Mouse (Mus musculus) spleen, adult 2 months (tissue): ENCODE data around the gene Fiz1.

Experiments used
- CTCF ChIP-seq: fragments of 200-500 bp; IDR thresholded peaks from 2 replicates; pipeline ENCODE4 v1.5.1; 2011; ENCODE audit warnings: mild to moderate bottlenecking, inconsistent platforms; ENCODE audit not compliant: insufficient read depth, insufficient read length, insufficient replicate concordance; ENCODE audit errors: extremely low read depth
- POLR2A ChIP-seq: fragments of 200-500 bp; IDR thresholded peaks from 2 replicates; pipeline ENCODE4 v1.6.1; 2011; ENCODE audit warnings: low read depth, low read length, inconsistent platforms

DNA sequence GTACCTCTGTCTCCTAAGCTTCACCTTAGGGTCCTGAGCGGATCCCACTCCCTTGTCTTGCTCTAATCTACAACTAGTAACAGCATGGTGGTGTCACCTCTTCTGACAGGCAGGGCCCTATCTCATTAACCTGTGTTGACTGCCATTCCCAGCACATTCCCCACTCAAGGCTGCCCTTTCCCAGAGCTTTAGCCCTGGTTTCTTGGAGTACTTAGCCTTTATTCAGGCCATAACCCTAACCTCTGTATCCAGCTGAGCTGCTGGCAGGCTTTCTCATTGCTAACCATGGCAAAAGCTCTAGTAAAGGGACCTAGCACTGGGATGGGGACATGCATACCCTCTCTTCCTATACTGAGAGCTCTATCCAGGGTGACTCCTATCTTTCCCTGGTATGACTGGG lies 44.1 kb upstream of the Fiz1 start:
- TF ChIP-seq POLR2A: no peak
- no peak for TF ChIP-seq CTCF
